Mouse (Mus musculus) Patski (cell line): ENCODE measurements around the gene Chst4. TPM values are rescaled to one million over a fixed set of nuclear protein-coding genes. Genes with fewer than 3 reads are reported as not detected.
"Not testable (repeated sequence)": the region's sequence is repeated elsewhere in the genome, so short reads cannot be mapped to it uniquely, and the experiment has no call there.

Experiments
- ATAC-seq: fragments of 100-300 bp; one replicate; pipeline ENCODE4 v1.8.0; 2021
- CTCF ChIA-PET: fragments of 350-600 bp; sonication (Branson Sonifier 250); formaldehyde crosslinking; loops from one replicate; lab custom pipeline; 2022; ENCODE audit warnings: inconsistent platforms; lab: Charles Lee
- POLR2A ChIA-PET: fragments of 350-600 bp; sonication (Branson Sonifier 250); formaldehyde crosslinking; loops from one replicate; lab custom pipeline; 2022; ENCODE audit warnings: antibody characterized with exemption, inconsistent platforms; lab: Charles Lee
- DNase-seq: peaks from one replicate; pipeline ENCODE4 v3.0.0-alpha.2; 2011; ENCODE audit warnings: low read depth, low spot score
- H3K27me3 ChIP-seq: fragments of 371-371 bp; one replicate; pipeline ENCODE4 v1.5.1; 2021
- CTCF ChIP-seq: fragments of 100-300 bp; IDR thresholded peaks from one replicate; pipeline ENCODE4 v1.5.1; 2021
- in situ Hi-C: fragments of 300-500 bp; cut with MboI; formaldehyde crosslinking; loops from 3 replicates; pipeline ENCODE4 v1.11.1; 2018; ENCODE audit warnings: low pct_unique_long_range_greater_than_20kb, mixed read lengths
- polyA plus RNA-seq: library from polyadenylated mRNA; unstranded; gene quantifications from one replicate; pipeline ENCODE4 v1.2.3, GENCODE M21; 2021

Gene Chst4
- polyA plus RNA-seq, 1 experiment from 2014 or later: not detected

- TF ChIP-seq CTCF: no peak
- ChIA-PET POLR2A (no interaction called here), CTCF (interaction anchor here (1.3 to 1.9 kb wide), 2 partner anchors 11 to 18 kb away, joined by 4 to 5 read pairs; partner anchors contain the start of gene Chst4)
- in situ Hi-C loops: no loop called here
- peaks cover 12% of the 10 kb centered on the region for H3K27me3 ChIP-seq
- ATAC-seq (no peak), DNase-seq (no peak)
Observed at GRCm38 (mm10) chr8:110058207-110058606, 18.7 kb upstream of the Chst4 start.

GRCm38 (mm10) chr8:110051208-110051607, 11.7 kb upstream of the Chst4 start:
- ChIA-PET CTCF (no interaction called here), POLR2A (no interaction called here)
- DNase-seq (no peak), ATAC-seq (no peak)
- in situ Hi-C loops: no loop called here
- H3K27me3 ChIP-seq: peaks cover 30% of the 10 kb centered on the region
- TF ChIP-seq CTCF: no peak

- no peak for TF ChIP-seq CTCF
- no peak for ATAC-seq
- ChIA-PET CTCF (interaction anchor here (1.4 kb wide), 1 partner anchor 18 kb away, joined by 4 read pairs; no protein-coding TSS in a partner anchor), POLR2A (no interaction called here)
- DNase-seq: no peak
- in situ Hi-C loops: no loop called here
- peaks cover 5% of the 10 kb centered on the region for H3K27me3 ChIP-seq
Observed at GRCm38 (mm10) chr8:110040509-110040908, 969 bp upstream of the Chst4 start.

GRCm38 (mm10) chr8:110039216-110039615, 324 bp downstream of the Chst4 start:
- ChIA-PET CTCF (interaction anchor here (1.6 kb wide), 1 partner anchor 19 kb away, joined by 3 read pairs; no protein-coding TSS in a partner anchor), POLR2A (interaction anchor here (0.6 kb wide), 1 partner anchor 17 kb away, joined by 6 read pairs; no protein-coding TSS in a partner anchor)
- peaks cover 5% of the 10 kb centered on the region for H3K27me3 ChIP-seq
- ATAC-seq (no peak), DNase-seq (no peak)
- TF ChIP-seq CTCF: no peak
- in situ Hi-C loops: no loop called here

- in situ Hi-C loops: no loop called here
- ChIA-PET POLR2A (no interaction called here), CTCF (no interaction called here)
- ATAC-seq (no peak), DNase-seq (no peak)
- peaks cover 5% of the 10 kb centered on the region for H3K27me3 ChIP-seq
- TF ChIP-seq CTCF: no peak
Observed at GRCm38 (mm10) chr8:110036156-110036555, 3.4 kb downstream of the Chst4 start.

- ATAC-seq: no peak
- CTCF ChIA-PET: no interaction called here
- POLR2A ChIA-PET: no interaction called here
- H3K27me3 ChIP-seq: no peaks in the 10 kb centered on the region
- in situ Hi-C loops: no loop called here
- no peak for TF ChIP-seq CTCF
- no peak for DNase-seq
Observed at GRCm38 (mm10) chr8:110034331-110034730, 5.2 kb downstream of the Chst4 start.

- DNase-seq, H3K27me3 ChIP-seq, CTCF ChIA-PET, in situ Hi-C loops, ATAC-seq: not testable (repeated sequence)
- POLR2A ChIA-PET: interaction anchor here (0.7 kb wide), 1 partner anchor 789 kb away, joined by 3 read pairs; no protein-coding TSS in a partner anchor
Observed at GRCm38 (mm10) chr8:110033771-110034170, 5.8 kb downstream of the Chst4 start.

GRCm38 (mm10) chr8:110022768-110023344, 16.7 kb downstream of the Chst4 start:
- no peak for ATAC-seq
- in situ Hi-C loops: no loop called here
- DNase-seq: no peak
- ChIA-PET CTCF (no interaction called here), POLR2A (interaction anchor here (0.6 kb wide), 1 partner anchor 16 kb away, joined by 6 read pairs; no protein-coding TSS in a partner anchor)
- H3K27me3 ChIP-seq: no peaks in the 10 kb centered on the region
- TF ChIP-seq CTCF: no peak

GRCm38 (mm10) chr8:110022081-110022480, 17.5 kb downstream of the Chst4 start:
- DNase-seq (no peak), ATAC-seq (no peak)
- in situ Hi-C loops: no loop called here
- ChIA-PET POLR2A (interaction anchor here (0.6 kb wide), 1 partner anchor 17 kb away, joined by 6 read pairs; no protein-coding TSS in a partner anchor), CTCF (no interaction called here)
- H3K27me3 ChIP-seq: no peaks in the 10 kb centered on the region
- TF ChIP-seq CTCF: no peak

- H3K27me3 ChIP-seq: peaks cover 15% of the 10 kb centered on the region
- in situ Hi-C loops: no loop called here
- no peak for DNase-seq
- no peak for ATAC-seq
- POLR2A ChIA-PET: no interaction called here
- CTCF ChIA-PET: interaction anchor here (0.9 to 1.4 kb wide), 2 partner anchors 58 to 60 kb away, joined by 5 to 6 read pairs; no protein-coding TSS in a partner anchor
- peak; percentile 70 for TF ChIP-seq CTCF
Observed at GRCm38 (mm10) chr8:110010868-110011267, 28.7 kb downstream of the Chst4 start.

- ChIA-PET POLR2A (no interaction called here), CTCF (no interaction called here)
- no peak for TF ChIP-seq CTCF
- ATAC-seq (no peak), DNase-seq (no peak)
- in situ Hi-C loops: no loop called here
- peaks cover 10% of the 10 kb centered on the region for H3K27me3 ChIP-seq
Observed at GRCm38 (mm10) chr8:110008995-110009446, 30.5 kb downstream of the Chst4 start.
